Mouse (Mus musculus) bone marrow macrophage, adult 2 months (primary cell): ENCODE measurements around the gene Ilf3.

Experiments
- CTCF ChIP-seq: IDR thresholded peaks from 2 replicates; pipeline ENCODE4 v1.5.1; 2012; ENCODE audit warnings: low read depth, mild to moderate bottlenecking, low read length, moderate library complexity
- POLR2A ChIP-seq: IDR thresholded peaks from 2 replicates; pipeline ENCODE4 v1.6.1; 2012; ENCODE audit warnings: mild to moderate bottlenecking, low read depth, low read length, borderline replicate concordance

DNA sequence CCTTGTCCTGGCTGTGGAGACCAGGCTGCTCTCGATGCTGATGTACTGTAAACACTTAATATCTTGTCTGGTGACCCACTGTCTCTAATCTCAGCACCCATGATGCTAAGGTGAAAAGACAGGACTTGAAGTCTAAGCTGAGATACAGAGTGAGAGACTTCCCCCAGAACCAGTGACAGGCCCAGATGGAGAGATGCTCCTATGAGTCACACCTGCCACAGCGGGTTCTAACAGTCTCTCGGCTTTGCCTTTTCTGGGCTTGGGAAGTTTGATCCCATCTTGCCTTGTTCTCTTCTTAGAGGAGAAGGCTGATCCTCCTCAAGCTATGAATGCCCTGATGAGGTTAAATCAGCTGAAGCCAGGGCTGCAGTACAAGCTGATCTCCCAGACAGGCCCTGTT is 29.5 kb downstream of the Ilf3 start:
- TF ChIP-seq CTCF = no peak
- TF ChIP-seq POLR2A = no peak
